Mouse (Mus musculus) olfactory bulb, adult 2 months (tissue): ENCODE results near the gene Steap3. TPM values are rescaled to one million over a fixed set of nuclear protein-coding genes. Genes with fewer than 3 reads are reported as not detected.

Experiments used
- H3K27ac ChIP-seq: fragments of 200-500 bp; 2 replicates; pipeline ENCODE4 v1.5.1; 2012; ENCODE audit warnings: low read depth, low read length; ENCODE audit not compliant: insufficient read depth
- H3K4me1 ChIP-seq: fragments of 200-500 bp; 2 replicates; pipeline ENCODE4 v1.6.1; 2012; ENCODE audit warnings: low read length; ENCODE audit not compliant: control insufficient read depth, insufficient read depth
- H3K4me3 ChIP-seq: fragments of 200-500 bp; 2 replicates; pipeline ENCODE4 v1.5.1; 2012; ENCODE audit warnings: mild to moderate bottlenecking, low read depth, low read length, moderate library complexity; ENCODE audit not compliant: insufficient read depth
- CTCF ChIP-seq: fragments of 200-500 bp; IDR thresholded peaks from 2 replicates; pipeline ENCODE4 v1.5.1; 2012; ENCODE audit warnings: low read depth, mild to moderate bottlenecking, low read length, moderate library complexity; ENCODE audit not compliant: insufficient read depth
- POLR2A ChIP-seq: fragments of 200-500 bp; IDR thresholded peaks from 2 replicates; pipeline ENCODE4 v1.6.1; 2012; ENCODE audit warnings: mild to moderate bottlenecking, low read depth, low read length, moderate library complexity; ENCODE audit not compliant: insufficient read depth
- WGBS: fragments of 180-500 bp; shearing (Covaris S2); methylation state at CpG from one replicate; pipeline ENCODE4 v1.1.7; 2018; 5-methylcytosine and 5-hydroxymethylcytosine counted together
- polyA plus RNA-seq: library from polyadenylated mRNA; stranded (reverse); fragments of >200 nt; gene quantifications from 2 replicates; pipeline ENCODE4 v1.2.4, GENCODE M21; 2012; ENCODE audit warnings: low replicate concordance; ENCODE audit not compliant: missing spikeins, insufficient read depth, insufficient read length

The Steap3 gene
- polyA plus RNA-seq, 1 experiment, result not detected

DNA sequence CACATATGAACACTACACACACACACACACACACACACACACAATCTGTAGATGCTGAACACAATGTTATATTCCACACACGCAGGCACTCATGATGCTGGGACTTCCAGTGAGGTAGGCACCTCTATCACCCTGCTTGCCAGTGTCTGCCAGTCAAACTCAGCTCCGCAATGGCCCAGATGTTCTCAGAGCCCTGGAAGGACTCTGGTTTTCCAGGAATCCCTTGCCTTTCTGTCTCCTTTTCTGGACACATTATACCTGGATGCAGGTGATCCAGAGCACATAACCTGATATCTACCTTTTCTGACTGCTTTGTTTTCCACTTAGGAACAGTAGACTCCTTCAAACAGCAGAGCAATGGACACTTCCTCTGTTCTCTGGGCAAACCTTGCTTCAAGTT lies 75.8 kb downstream of the Steap3 start:
- Histone ChIP-seq H3K27ac (no peak overlapping the region), H3K4me3 (no peak overlapping the region), H3K4me1 (peaks cover 3% of the 10 kb centered on the region; the same call in 1 of the 2 replicates)
- no peak for TF ChIP-seq CTCF
- TF ChIP-seq POLR2A, result no peak
- 89% methylated on average over 2 of the region's 2 CpGs for WGBS

DNA sequence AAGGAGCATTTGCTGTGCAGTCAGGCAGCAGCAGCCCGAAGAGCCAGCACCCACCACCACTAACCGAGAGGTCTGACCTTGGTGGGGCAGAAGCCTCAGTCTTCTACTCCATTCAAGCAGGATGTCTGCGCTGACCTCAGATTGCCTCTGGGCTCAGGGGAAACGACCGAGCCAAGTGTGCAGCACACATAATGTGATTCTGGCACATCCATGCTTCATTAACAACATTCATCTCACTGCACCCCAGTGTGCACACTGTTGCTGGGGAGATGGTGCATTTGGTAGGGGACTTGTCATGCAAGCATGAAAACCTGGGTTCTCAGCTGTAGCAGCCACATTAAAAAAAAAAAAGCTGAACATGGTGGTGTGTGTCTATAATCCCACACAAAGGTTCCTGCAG lies 76.6 kb downstream of the Steap3 start:
- no peak for TF ChIP-seq CTCF
- no peak for TF ChIP-seq POLR2A
- Histone ChIP-seq H3K27ac (no peak overlapping the region), H3K4me3 (no peak overlapping the region), H3K4me1 (peaks cover 5% of the 10 kb centered on the region; the same call in 1 of the 2 replicates)
- WGBS, result 50% methylated on average over 5 of the region's 5 CpGs

DNA sequence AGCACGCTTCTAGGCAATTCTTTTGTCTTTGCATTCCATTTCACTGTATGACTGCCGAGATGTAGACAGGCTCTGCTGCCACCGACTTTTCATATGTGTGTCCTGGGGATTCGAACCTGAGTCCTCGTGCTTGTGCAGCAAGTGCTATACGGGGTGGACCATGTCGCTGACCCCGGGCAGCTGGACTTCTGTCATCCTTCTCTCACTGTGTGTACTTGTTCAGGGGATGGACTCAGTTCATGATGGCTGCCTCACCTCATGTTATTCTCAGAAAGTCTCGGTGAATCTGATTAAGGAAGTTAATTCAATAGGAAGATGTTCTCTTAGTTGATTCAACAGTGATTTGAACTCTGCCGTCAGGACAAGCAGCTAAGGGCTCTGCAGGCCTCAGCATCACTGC lies 78.9 kb downstream of the Steap3 start:
- peaks cover 5% of the 10 kb centered on the region; the same call in 1 of the 2 replicates for H3K4me1 ChIP-seq
- TF ChIP-seq CTCF (no peak), POLR2A (no peak)

DNA sequence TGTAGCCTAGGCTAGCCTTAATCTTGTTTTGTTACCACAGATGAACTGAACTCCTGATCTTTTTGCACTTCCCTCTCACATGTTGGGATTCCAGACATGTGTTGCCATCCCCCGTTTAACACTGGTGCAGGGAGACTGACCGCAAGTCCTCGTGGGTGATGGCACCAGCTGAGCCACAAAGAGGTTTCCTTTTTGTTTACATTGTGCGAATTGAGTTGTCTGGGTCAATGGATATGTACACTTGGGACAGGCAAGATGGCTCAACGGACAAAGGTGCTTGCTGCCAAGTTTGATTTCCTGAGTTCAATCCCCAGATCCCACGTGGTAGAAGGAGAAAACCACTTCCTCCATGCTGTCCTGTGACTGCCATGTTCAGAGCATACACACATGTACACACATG lies 80.2 kb downstream of the Steap3 start:
- H3K27ac ChIP-seq, result no peak overlapping the region
- peaks cover 5% of the 10 kb centered on the region; the same call in 1 of the 2 replicates for H3K4me1 ChIP-seq
- WGBS, result 87% methylated on average over 6 of the region's 6 CpGs
- H3K4me3 ChIP-seq, result no peak overlapping the region
- no peak for TF ChIP-seq CTCF
- no peak for TF ChIP-seq POLR2A

More for the DNA sequence above, 78.9 kb downstream of the Steap3 start:
- no peak overlapping the region for H3K4me3 ChIP-seq
- WGBS, result 94% methylated on average over 10 of the region's 10 CpGs
- H3K27ac ChIP-seq, result no peak overlapping the region

DNA sequence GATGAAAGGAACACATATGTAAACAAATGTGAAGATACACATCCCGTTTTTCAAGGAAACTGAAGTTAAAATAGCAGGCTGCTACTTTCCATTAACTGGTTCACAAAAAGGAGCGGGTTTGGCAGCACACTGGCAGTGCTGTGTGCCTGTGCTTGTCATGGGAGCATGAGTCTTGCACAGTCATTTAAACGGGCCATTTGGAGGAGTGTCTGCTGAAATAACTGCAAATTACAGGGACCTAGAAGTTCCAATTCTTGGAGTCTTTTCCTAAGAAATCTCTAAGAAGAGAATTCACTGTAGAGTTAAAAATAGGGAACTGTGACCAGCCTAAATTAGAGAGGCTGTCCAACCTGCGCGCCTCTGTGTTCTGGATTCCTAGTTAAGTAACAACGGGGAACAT lies 81.6 kb downstream of the Steap3 start:
- TF ChIP-seq POLR2A (no peak), CTCF (no peak)
- H3K4me3 ChIP-seq, result no peak overlapping the region
- WGBS, result 19% methylated on average over 6 of the region's 6 CpGs
- H3K4me1 ChIP-seq, result peaks cover 5% of the 10 kb centered on the region; the same call in 1 of the 2 replicates
- H3K27ac ChIP-seq, result no peak overlapping the region

DNA sequence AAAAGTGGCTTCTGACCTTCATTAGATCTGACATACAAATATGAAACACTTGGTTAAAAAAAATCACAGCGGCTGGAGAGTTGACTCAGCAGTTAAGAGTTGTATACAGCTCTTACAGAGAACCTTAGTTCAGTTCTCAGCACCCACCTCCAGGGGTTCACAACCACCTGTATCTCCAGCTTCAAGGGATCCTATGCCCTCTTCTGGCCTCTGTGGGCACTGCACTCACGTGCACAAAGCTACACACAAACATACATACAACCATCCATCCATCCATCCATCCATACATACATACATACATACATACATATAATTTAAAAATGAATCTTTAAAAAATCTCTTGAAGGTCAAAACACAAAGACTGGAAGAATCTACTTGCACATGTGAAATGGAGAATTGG lies 82.2 kb downstream of the Steap3 start:
- TF ChIP-seq CTCF (no peak), POLR2A (no peak)
- peaks cover 2% of the 10 kb centered on the region; the same call in 1 of the 2 replicates for H3K4me1 ChIP-seq
- 94% methylated on average over 2 of the region's 2 CpGs for WGBS

DNA sequence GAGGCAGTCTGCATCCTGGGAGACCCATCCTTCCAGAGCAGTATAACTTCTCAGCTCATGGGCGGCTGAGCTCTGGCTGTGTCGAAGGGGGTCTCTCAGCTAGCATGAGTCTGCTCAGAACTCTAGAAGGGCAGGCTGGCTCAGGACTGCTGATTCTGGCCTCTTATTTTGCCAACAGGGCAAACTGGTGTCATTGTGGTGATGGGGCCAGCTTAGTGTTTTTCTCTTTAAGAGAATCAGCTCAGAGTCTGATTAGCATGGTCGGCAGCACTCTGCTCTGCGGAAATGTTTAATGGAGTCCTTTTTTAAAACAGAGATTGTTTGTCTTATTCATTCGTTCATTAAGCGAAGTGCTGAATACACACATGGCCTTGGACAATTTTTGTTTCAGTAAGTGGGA lies 83.3 kb downstream of the Steap3 start:
- WGBS, result 73% methylated on average over 6 of the region's 6 CpGs
- TF ChIP-seq CTCF, result no peak
- TF ChIP-seq POLR2A, result no peak
- H3K4me1 ChIP-seq, result peaks cover 2% of the 10 kb centered on the region; the same call in 1 of the 2 replicates
- 0 out of 2 replicates have a peak overlapping the region, but pooled peaks have one; percentile 36 for H3K27ac ChIP-seq
- H3K4me3 ChIP-seq, result no peak overlapping the region

More for the DNA sequence above, 82.2 kb downstream of the Steap3 start:
- no peak overlapping the region for H3K4me3 ChIP-seq
- no peak overlapping the region for H3K27ac ChIP-seq

DNA sequence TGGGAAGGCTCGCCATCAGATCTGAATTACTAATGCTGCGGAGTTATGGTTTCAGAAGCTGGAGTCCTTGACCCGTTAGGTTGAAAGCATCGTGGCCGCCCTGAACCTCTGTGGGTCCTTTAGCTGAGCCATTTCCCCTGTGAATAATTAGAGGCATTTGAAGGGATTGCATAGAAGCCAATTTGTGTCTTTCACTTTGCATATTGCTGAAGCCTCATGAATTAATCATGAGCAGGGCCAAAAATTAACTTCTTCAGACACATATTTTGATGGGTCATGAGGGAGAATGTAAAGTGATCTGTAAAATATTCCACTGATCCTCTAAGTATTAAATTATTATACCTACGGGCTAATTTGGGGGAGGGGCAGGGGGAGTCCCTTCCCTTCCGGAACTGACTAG lies 85.4 kb downstream of the Steap3 start:
- TF ChIP-seq CTCF (no peak), POLR2A (no peak)
- WGBS, result 73% methylated on average over 7 of the region's 7 CpGs
- H3K27ac ChIP-seq, result no peak overlapping the region
- no peak overlapping the region for H3K4me3 ChIP-seq
- peaks cover 2% of the 10 kb centered on the region; the same call in 1 of the 2 replicates for H3K4me1 ChIP-seq

DNA sequence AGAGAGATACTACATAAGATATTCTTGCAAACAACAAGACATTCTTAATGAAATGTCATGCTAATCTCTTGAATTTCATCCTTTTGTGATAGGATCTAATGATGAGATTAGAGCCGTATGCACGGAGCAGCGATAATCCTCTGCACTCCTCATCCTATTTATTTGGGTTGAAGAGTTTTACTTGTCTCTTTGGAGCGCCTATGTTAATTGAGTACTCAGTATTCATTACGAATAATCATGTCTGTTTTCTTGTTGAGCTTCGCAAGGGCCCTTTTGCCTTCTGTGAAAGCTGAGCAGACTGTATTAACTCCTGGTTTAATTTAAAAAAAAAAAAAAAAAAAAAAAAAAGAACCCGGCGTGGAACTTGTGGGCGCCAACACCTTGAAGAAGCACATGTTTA lies 85.8 kb downstream of the Steap3 start:
- no peak for TF ChIP-seq CTCF
- TF ChIP-seq POLR2A, result no peak
- H3K4me3 ChIP-seq, result no peak overlapping the region
- peaks cover 2% of the 10 kb centered on the region; the same call in 1 of the 2 replicates for H3K4me1 ChIP-seq
- no peak overlapping the region for H3K27ac ChIP-seq
- WGBS, result 68% methylated on average over 9 of the region's 9 CpGs

DNA sequence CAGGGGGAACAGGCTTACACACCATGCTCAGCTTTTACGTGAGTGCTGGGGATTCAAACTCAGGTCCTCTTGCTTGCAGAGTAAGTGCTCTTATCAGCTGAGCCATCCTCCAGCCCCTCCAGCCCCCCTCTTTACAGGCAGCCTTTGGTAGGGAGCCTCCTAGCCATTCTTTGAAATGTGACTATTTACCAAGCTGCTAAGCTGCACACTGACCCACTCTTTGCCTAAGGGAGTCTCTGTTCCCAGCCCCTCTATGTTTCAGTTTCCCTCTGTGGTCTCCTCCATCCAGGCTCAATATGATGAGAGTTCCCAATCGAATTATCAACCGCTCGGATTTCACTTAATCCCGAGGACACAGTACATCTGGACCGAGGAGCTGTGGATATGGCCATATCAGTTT lies 86.3 kb downstream of the Steap3 start:
- Histone ChIP-seq H3K4me3 (no peak overlapping the region), H3K4me1 (peaks cover under 1% of the 10 kb centered on the region; the same call in 1 of the 2 replicates), H3K27ac (no peak overlapping the region)
- TF ChIP-seq POLR2A (no peak), CTCF (no peak)
- 77% methylated on average over 6 of the region's 6 CpGs for WGBS
